Mouse (Mus musculus): ENCODE measurements around the gene Zfp39.

DNA sequence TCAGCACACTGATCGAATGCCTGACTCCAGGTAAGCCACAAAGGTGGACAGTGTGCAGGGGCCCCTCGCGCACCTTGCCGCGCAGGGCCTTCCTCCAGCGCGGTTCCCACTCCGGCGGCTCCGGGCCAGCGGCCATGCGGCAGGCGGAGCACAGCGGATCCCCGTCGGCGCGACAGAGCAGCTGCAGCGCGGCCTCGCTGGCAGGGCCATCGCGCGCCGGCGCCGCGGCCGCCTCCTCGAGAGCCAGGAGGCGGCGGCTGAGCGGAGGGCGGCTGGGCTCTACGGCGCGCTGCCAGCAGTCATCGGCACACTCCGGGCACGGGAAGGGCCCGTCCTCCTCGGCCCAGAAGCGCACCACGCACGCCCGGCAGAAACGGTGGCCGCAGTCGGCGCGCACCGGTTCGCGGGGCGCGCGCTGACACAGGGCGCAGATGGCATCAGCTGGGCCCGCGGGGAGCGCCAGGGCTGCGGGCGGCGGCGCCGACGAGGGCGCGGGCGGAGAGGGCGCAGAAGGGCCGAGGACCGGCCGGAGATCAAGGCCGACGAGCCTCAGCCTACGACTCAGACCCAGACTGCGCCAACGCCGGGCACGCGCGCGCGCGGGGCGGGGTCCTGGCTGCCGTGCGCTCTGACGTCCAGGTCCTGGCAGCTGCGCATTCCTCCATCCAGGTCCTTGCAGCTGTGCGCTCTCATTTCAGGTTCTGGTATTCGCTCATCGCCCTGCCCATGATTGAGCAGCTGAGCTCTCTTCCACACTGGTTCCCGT, 34.5 kb upstream of the Zfp39 start, which contains the start of gene Rnf187:
- peak; percentile 91 for TF ChIP-seq POLR2A (IDR thresholded peaks at IDR 0.05; ENCODE audit: borderline replicate concordance, insufficient read depth, low read length)
- no peak for TF ChIP-seq CTCF (IDR thresholded peaks at IDR 0.05; ENCODE audit: borderline replicate concordance, insufficient read depth, low read depth, low read length)
